Mouse (Mus musculus) thymus, adult 2 months (tissue): ENCODE data around the gene March8. TPM values are rescaled to one million over a fixed set of nuclear protein-coding genes. Genes with fewer than 3 reads are reported as not detected.

Source experiments
- DNase-seq: peaks from one replicate; pipeline ENCODE4 v3.0.0; 2021
- H3K27ac ChIP-seq: fragments of 200-500 bp; 2 replicates; pipeline ENCODE4 v1.5.1; 2012; ENCODE audit warnings: low read length, control low read depth; ENCODE audit not compliant: control insufficient read depth, insufficient read depth
- H3K27me3 ChIP-seq: fragments of 200-500 bp; 2 replicates; pipeline ENCODE4 v1.6.1; 2012; ENCODE audit warnings: mild to moderate bottlenecking, low read length, moderate library complexity, mixed read lengths; ENCODE audit not compliant: control insufficient read depth, insufficient read depth
- H3K36me3 ChIP-seq: fragments of 200-500 bp; 2 replicates; pipeline ENCODE4 v1.6.1; 2012; ENCODE audit warnings: mild to moderate bottlenecking, low read length, moderate library complexity; ENCODE audit not compliant: control insufficient read depth, insufficient read depth
- H3K4me1 ChIP-seq: fragments of 200-500 bp; replicated peaks from 2 replicates; pipeline ENCODE4 v1.6.1; 2012; ENCODE audit warnings: low read length; ENCODE audit not compliant: control insufficient read depth, insufficient read depth
- H3K4me3 ChIP-seq: fragments of 200-500 bp; 2 replicates; pipeline ENCODE4 v1.5.1; 2012; ENCODE audit warnings: mild to moderate bottlenecking, low read length, control low read depth, moderate library complexity; ENCODE audit not compliant: control insufficient read depth, insufficient read depth
- CTCF ChIP-seq: fragments of 200-500 bp; IDR thresholded peaks from 2 replicates; pipeline ENCODE4 v1.5.1; 2012; ENCODE audit warnings: mild to moderate bottlenecking, control low read depth, low read length, moderate library complexity, borderline replicate concordance; ENCODE audit not compliant: control insufficient read depth, poor library complexity, insufficient read depth; ENCODE audit errors: extremely low read depth
- POLR2A ChIP-seq: fragments of 200-500 bp; IDR thresholded peaks from 2 replicates; pipeline ENCODE4 v1.6.1; 2012; ENCODE audit warnings: mild to moderate bottlenecking, low read length, control low read depth, moderate library complexity; ENCODE audit not compliant: control insufficient read depth, poor library complexity, insufficient read depth; ENCODE audit errors: extremely low read depth
- WGBS: fragments of 180-500 bp; shearing (Covaris S2); methylation state at CpG from one replicate; pipeline ENCODE4 v1.1.7; 2018; 5-methylcytosine and 5-hydroxymethylcytosine counted together
- polyA plus RNA-seq: library from polyadenylated mRNA; depleted of rRNA; stranded (reverse); fragments of >200 nt; gene quantifications from 2 replicates; pipeline ENCODE4 v1.2.3, GENCODE M21; 2012; rRNA removed

Gene March8
- polyA plus RNA-seq, 1 experiment, result 18.2 TPM

GRCm38 (mm10) chr6:116458728-116459127, 120.9 kb downstream of the March8 start:
- no peak overlapping the region for H3K27ac ChIP-seq
- H3K27me3 ChIP-seq, result no peaks in the 10 kb centered on the region; the same call in 1 of the 2 replicates
- H3K4me3 ChIP-seq, result no peak overlapping the region
- TF ChIP-seq CTCF (no peak), POLR2A (no peak)
- no peaks in the 10 kb centered on the region for H3K36me3 ChIP-seq
- WGBS, result 26% methylated on average over 4 of the region's 4 CpGs
- DNase-seq, result no peak
- H3K4me1 ChIP-seq, result peaks cover 4% of the 10 kb centered on the region; the same call in 1 of the 2 replicates

Other genes with a start within 250 kb of the March8 start
- gene Tmcc1, start 144.5 kb upstream of the March8 start, polyA plus RNA-seq, result 18.3 and 24.4 TPM in 2 replicates
- gene Washc2, start 130.0 kb upstream of the March8 start, polyA plus RNA-seq, result 49.1 and 61.7 TPM in 2 replicates
- gene Zfand4, start 73.8 kb upstream of the March8 start, polyA plus RNA-seq, result 1.7 and 1.9 TPM in 2 replicates
- gene Alox5, start 123.2 kb downstream of the March8 start, polyA plus RNA-seq, result 3.1 and 5.3 TPM in 2 replicates
- gene Olfr211, start 151.1 kb downstream of the March8 start, polyA plus RNA-seq, result not detected in 2 replicates
- gene Olfr212, start 168.5 kb downstream of the March8 start, polyA plus RNA-seq, result not detected in 2 replicates
- gene Olfr213, start 200.4 kb downstream of the March8 start, polyA plus RNA-seq, result not detected in 2 replicates
- gene Gm5580, start 213.1 kb downstream of the March8 start, polyA plus RNA-seq, result 0.15 and 0.34 TPM in 2 replicates
- not detected in 2 replicates for gene Olfr214, start 216.2 kb downstream of the March8 start, polyA plus RNA-seq
- not detected in 2 replicates for gene Olfr215, start 246.2 kb downstream of the March8 start, polyA plus RNA-seq